Mouse (Mus musculus): ENCODE results near the gene Retreg3.

The Retreg3 gene

DNA sequence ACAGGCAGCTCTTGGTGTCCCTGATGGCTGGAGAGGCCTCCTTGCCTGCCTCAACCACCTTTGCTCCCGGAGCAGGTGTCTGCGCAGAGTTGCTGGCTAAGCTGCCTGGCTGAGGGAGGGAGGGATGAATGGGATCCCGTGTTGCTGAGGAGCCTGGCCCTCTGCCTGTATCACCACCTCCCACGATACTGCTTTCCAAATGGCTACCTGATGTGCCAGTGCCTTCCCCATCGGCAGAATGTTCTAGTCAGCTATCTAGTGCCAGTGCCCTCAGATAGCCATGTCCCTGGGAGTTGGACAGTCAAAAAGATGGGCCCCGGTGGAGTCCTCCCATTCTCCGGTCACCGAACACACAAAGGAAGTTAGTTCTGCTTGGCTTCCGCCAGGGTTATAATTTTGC is 69.3 kb downstream of the Retreg3 start:
- DNase-seq = no peak

DNA sequence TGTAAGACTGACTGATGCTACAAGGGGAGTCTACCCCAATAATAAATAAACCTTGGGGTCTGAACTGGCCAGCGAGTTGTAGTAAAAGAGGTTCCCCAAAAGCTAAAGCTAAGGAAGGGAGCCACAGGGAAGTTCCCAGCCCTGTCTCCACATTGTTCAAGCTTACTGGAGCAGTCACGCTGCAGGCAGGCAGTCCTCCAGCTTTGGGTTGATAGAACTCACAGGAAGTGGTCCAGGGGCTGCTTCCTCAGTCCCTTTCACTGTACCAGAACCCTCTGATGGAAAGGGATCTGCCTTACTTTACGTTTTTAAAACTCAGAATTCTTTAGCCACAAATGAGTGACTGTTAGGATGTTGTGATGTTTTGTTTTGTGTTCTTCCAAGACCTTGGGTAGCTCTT is 72.2 kb downstream of the Retreg3 start:
- no peak for DNase-seq

DNA sequence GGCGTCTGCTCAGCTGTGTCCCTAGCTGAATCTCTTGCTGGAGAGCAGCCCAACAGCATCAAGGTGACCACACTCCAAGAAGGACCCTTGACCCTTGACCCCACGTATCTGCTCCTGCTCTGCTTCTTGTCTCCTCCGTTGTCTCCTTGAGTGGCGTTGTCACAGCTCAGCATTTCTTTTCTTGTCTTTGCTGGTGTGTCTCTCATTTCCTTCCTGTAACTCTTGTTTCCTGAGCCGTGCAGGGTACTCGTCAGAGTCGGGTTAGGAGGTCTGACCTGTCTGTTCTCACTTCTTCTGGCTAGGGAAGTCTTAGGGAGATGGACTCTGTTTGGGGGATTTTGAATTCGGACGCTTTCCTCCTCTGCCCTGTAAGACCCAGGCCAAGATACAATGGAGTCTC is 73.3 kb downstream of the Retreg3 start:
- no peak for DNase-seq
